Mouse (Mus musculus) kidney, adult 2 months (tissue): ENCODE measurements around the gene Ints11. TPM values are rescaled to one million over a fixed set of nuclear protein-coding genes. Genes with fewer than 3 reads are reported as not detected.

Experiments used
- DNase-seq: peaks from one replicate; pipeline ENCODE4 v3.0.0; 2021
- H3K27ac ChIP-seq: fragments of 200-500 bp; 2 replicates; pipeline ENCODE4 v1.5.1; 2012; ENCODE audit warnings: low read depth, low read length, control low read depth, inconsistent platforms; ENCODE audit not compliant: insufficient read depth
- H3K27me3 ChIP-seq: fragments of 200-500 bp; replicated peaks from 2 replicates; pipeline ENCODE4 v1.6.1; 2012; ENCODE audit warnings: mild to moderate bottlenecking, moderate library complexity, low read length, inconsistent platforms; ENCODE audit not compliant: control insufficient read depth, insufficient read depth
- H3K36me3 ChIP-seq: fragments of 200-500 bp; 2 replicates; pipeline ENCODE4 v1.6.1; 2012; ENCODE audit warnings: mild to moderate bottlenecking, moderate library complexity, low read length, inconsistent platforms; ENCODE audit not compliant: control insufficient read depth, insufficient read depth
- H3K4me1 ChIP-seq: fragments of 200-500 bp; 2 replicates; pipeline ENCODE4 v1.6.1; 2011; ENCODE audit warnings: low read length; ENCODE audit not compliant: control insufficient read depth, insufficient read depth
- H3K4me3 ChIP-seq: fragments of 200-500 bp; 2 replicates; pipeline ENCODE4 v1.5.1; 2011; ENCODE audit warnings: mild to moderate bottlenecking, low read depth, low read length, control low read depth; ENCODE audit not compliant: insufficient read depth
- CTCF ChIP-seq: fragments of 200-500 bp; conservative IDR thresholded peaks from 2 replicates; pipeline ENCODE4 v1.5.1; 2011; ENCODE audit warnings: low read depth, mild to moderate bottlenecking, control low read depth, low read length, moderate library complexity, mixed read lengths; ENCODE audit not compliant: insufficient read depth, insufficient read length
- POLR2A ChIP-seq: fragments of 200-500 bp; IDR thresholded peaks from one replicate; pipeline ENCODE4 v1.6.1; 2011; ENCODE audit warnings: low read depth, low read length, control low read depth
- WGBS: fragments of 180-500 bp; shearing (Covaris S2); methylation state at CpG from one replicate; pipeline ENCODE4 v1.1.7; 2018; 5-methylcytosine and 5-hydroxymethylcytosine counted together
- polyA plus RNA-seq: library from polyadenylated mRNA; depleted of rRNA; stranded (reverse); fragments of >200 nt; gene quantifications from 2 replicates; pipeline ENCODE4 v1.2.3, GENCODE M21; 2012; rRNA removed

Gene Ints11
- 26.0 and 28.9 TPM in 2 replicates for polyA plus RNA-seq

- peak; percentile 99 for DNase-seq
Measured at GRCm38 (mm10) chr4:155869317-155870033, at the start of gene Ints11, which contains the start of gene Cptp. Gene Ints11 (plus strand): TSS chr4:155869546. Gene Cptp (minus strand): TSS chr4:155869440.

DNA sequence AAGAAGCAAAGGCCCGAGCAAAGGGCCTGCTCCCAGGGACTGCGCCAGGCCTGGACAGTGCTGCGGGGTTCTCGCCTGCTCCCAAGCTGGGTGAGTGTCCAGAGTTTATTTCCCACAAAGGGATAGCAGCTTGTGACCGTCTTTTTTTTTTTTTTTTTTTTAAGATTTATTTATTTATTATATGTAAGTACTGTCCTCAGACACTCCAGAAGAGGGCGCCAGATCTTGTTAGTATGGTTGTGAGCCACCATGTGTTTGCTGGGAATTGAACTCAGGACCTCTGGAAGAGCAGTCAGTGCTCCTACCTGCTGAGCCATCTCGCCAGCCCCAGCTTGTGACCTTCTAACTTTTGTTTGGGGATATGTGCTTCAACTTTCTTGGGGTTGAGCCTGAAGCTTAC lies 48.3 kb upstream of the Ints11 start:
- TF ChIP-seq CTCF, result 0 out of 2 replicates have a peak, but pooled peaks have one; percentile 15
- no peak for TF ChIP-seq POLR2A
- WGBS, result 68% methylated on average over 7 of the region's 7 CpGs
- Histone ChIP-seq H3K27ac (no peak overlapping the region), H3K36me3 (peaks cover 40% of the 10 kb centered on the region), H3K4me3 (no peak overlapping the region), H3K27me3 (no peaks in the 10 kb centered on the region), H3K4me1 (peaks cover 3% of the 10 kb centered on the region; the same call in 1 of the 2 replicates)
- DNase-seq, result no peak

More at GRCm38 (mm10) chr4:155869317-155870033, at the start of gene Ints11, which contains the start of gene Cptp:
- no peaks in the 10 kb centered on the region for H3K27me3 ChIP-seq
- TF ChIP-seq CTCF (peak; percentile 34; the same call in 1 of the 2 replicates), POLR2A (no peak)
- peak within 1 kb of the TSS; percentile 90 for H3K4me3 ChIP-seq
- H3K4me1 ChIP-seq, result no peaks in the 10 kb centered on the region; the same call in 1 of the 2 replicates
- H3K36me3 ChIP-seq, result no peaks in the 10 kb centered on the region
- peak within 1 kb of the TSS; percentile 43; the same call in 1 of the 2 replicates for H3K27ac ChIP-seq
- WGBS, result under 1% methylated on average over 63 of the region's 63 CpGs

DNA sequence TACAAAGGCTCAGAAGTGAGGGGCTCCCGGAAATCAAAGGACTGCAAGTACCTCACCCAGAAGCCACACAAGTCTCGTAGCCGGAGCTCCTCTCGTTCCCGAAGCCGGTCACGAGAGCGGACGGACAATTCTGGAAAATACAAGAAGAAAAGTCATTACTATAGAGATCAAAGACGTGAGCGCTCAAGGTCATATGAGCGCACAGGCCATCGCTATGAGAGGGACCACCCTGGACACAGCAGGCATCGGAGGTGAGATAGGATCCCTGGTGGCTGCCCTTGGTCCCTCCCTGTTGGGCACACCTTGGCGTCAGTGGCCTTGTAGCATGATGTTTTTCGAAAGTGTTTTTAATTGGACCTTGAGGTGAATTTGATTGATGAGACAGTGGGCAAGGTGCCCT lies 45.9 kb upstream of the Ints11 start:
- H3K27ac ChIP-seq, result no peak overlapping the region
- no peaks in the 10 kb centered on the region for H3K4me1 ChIP-seq
- no peaks in the 10 kb centered on the region for H3K27me3 ChIP-seq
- peaks cover 28% of the 10 kb centered on the region for H3K36me3 ChIP-seq
- no peak for DNase-seq
- WGBS, result 92% methylated on average over 16 of the region's 16 CpGs
- TF ChIP-seq CTCF, result no peak
- no peak for TF ChIP-seq POLR2A
- H3K4me3 ChIP-seq, result no peak overlapping the region

DNA sequence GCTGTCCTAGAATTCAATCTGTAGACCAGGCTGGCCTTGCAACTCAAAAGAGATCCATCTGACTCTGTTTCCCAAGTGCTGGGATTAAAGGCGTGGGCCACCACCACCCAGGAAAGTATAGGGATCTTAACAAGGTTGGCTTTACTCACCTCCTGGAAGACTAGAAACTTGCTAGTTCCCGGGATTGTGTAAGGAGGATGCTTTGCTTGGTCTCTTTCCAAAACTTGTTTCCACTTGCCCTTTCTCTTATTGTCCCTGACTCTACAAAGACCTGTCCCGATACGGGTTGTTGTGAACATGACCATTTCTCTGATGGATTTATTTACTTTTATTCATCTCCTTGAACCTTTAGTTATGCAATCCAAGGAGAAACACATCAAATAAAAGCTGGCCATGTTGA lies 39.5 kb upstream of the Ints11 start:
- 77% methylated on average over 4 of the region's 4 CpGs for WGBS
- TF ChIP-seq POLR2A (no peak), CTCF (no peak)

DNA sequence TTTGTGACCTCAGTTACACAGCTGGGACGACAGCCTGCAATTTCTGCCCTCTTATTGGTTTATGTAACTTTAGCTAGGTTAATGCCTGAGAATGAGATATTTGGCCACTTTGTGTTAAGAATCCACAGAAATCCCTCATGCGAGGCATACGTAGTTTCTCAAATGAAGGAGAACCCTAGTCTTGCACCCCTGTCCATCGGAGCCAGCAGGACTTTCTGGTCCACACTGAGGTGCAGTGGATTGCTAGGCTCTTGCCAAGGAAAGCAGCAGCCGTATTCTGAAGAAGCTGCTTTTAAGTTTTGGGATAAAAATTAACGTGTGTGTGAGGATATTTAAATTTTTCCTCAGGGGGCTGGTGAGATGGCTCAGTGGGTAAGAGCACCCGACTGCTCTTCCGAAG lies 38.8 kb upstream of the Ints11 start:
- no peaks in the 10 kb centered on the region for H3K27me3 ChIP-seq
- H3K27ac ChIP-seq, result no peak overlapping the region; the same call in 1 of the 2 replicates
- WGBS, result 29% methylated on average over 8 of the region's 8 CpGs
- peak overlapping the region; percentile 17; the same call in 1 of the 2 replicates for H3K4me3 ChIP-seq
- TF ChIP-seq CTCF (no peak), POLR2A (no peak)
- H3K4me1 ChIP-seq, result peaks cover 13% of the 10 kb centered on the region; the same call in 1 of the 2 replicates
- DNase-seq, result peak; percentile 47
- H3K36me3 ChIP-seq, result no peaks in the 10 kb centered on the region

More for the DNA sequence above, 39.5 kb upstream of the Ints11 start:
- Histone ChIP-seq H3K4me1 (peaks cover 13% of the 10 kb centered on the region; the same call in 1 of the 2 replicates), H3K27me3 (no peaks in the 10 kb centered on the region), H3K27ac (no peak overlapping the region), H3K36me3 (peaks cover under 1% of the 10 kb centered on the region; the same call in 1 of the 2 replicates), H3K4me3 (no peak overlapping the region)
- DNase-seq, result no peak

DNA sequence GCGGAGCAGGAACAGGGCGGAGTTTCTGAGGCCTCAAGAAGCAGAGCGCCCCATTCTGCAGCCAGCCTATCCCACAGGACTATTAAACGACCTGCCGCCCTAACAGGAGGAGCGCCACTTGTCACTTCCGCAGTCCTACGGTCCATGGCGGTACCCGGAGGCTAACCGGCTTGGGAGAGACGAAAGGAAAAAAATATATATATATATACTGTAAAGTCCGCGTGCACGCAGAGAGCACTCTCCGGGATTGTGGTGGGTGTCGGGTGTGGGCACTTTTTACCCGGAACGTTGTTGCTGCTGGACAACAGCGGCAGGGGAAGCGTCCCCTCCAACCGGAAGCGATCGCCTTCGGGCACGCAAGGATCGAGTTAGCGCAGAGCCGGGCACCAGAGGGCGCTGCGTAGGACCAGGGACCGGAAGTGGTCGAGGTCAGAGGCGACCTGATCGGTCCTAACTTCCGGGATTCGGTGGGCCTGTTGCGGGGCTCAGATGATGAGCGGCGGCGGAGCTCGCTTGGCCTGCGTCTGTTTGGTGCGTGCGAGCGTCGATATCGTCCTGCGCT lies 38.1 kb upstream of the Ints11 start, which contains the start of gene Aurkaip1:
Aurkaip1 (plus strand) TSS at position 68 of the 562 bp plus-strand sequence.
- H3K36me3 ChIP-seq, result no peaks in the 10 kb centered on the region
- no peaks in the 10 kb centered on the region for H3K27me3 ChIP-seq
- peaks cover 13% of the 10 kb centered on the region; the same call in 1 of the 2 replicates for H3K4me1 ChIP-seq
- peak within 1 kb of the TSS; percentile 91 for H3K27ac ChIP-seq
- under 1% methylated on average over 49 of the region's 49 CpGs for WGBS
- DNase-seq, result peak; percentile 97
- H3K4me3 ChIP-seq, result peak within 1 kb of the TSS; percentile 97
- no peak for TF ChIP-seq POLR2A
- peak; percentile 94 for TF ChIP-seq CTCF

DNA sequence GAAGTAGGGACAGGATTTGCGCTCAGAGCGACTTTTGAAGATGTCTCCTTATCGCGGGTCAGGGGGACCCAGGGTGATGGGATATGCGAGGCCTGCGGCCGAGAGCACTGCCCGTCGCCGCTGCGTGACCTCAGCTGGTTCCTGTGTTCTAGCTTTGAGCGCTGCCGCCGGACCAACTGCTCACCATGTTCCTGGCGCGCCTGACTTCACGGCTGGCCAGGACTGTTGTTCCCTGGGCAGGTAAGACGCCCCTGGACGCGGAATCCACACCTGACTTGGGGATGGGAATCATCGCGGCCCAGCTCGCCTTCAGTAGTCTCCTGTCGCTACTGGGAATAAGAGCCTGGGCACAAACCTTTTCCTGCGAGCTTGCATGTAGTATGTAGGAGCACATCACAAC lies 37.5 kb upstream of the Ints11 start:
- peak; percentile 55 for DNase-seq
- H3K36me3 ChIP-seq, result no peaks in the 10 kb centered on the region
- no peak for TF ChIP-seq POLR2A
- no peak for TF ChIP-seq CTCF
- peaks cover 13% of the 10 kb centered on the region; the same call in 1 of the 2 replicates for H3K4me1 ChIP-seq
- H3K4me3 ChIP-seq, result peak overlapping the region; percentile 97
- H3K27me3 ChIP-seq, result no peaks in the 10 kb centered on the region
- under 1% methylated on average over 25 of the region's 25 CpGs for WGBS
- peak overlapping the region; percentile 91 for H3K27ac ChIP-seq
